Mouse (Mus musculus) induced T-regulatory cell, adult 2 months (primary cell): Measurements from ENCODE around the gene Cenpp.

Experiments used
- DNase-seq: peaks from one replicate; pipeline ENCODE4 v3.0.0-alpha.2; 2012; ENCODE audit warnings: low read depth

The Cenpp gene

GRCm38 (mm10) chr13:49530636-49531035 is 121.9 kb downstream of the Cenpp start:
- no peak for DNase-seq

- no peak for DNase-seq
These were observed 126.3 kb downstream of the Cenpp start for GRCm38 (mm10) chr13:49526235-49526634.

- no peak for DNase-seq
These were observed 133.8 kb downstream of the Cenpp start for GRCm38 (mm10) chr13:49518761-49519160.

GRCm38 (mm10) chr13:49507176-49507575 is 145.4 kb downstream of the Cenpp start:
- DNase-seq = no peak

- no peak for DNase-seq
These were observed 146.8 kb downstream of the Cenpp start for GRCm38 (mm10) chr13:49505776-49506175.

- peak; percentile 4 for DNase-seq
These were observed 148.1 kb downstream of the Cenpp start, which contains the start of gene Ecm2 for GRCm38 (mm10) chr13:49504510-49504909. Ecm2 (plus strand) TSS chr13:49504810.

GRCm38 (mm10) chr13:49492376-49493368 is 159.9 kb downstream of the Cenpp start, which contains the start of gene Tes3-ps:
Tes3-ps (plus strand) TSS chr13:49493318.
- no peak for DNase-seq

GRCm38 (mm10) chr13:49485388-49485787 is 167.2 kb downstream of the Cenpp start:
- no peak for DNase-seq

GRCm38 (mm10) chr13:49480551-49480950 is 172.0 kb downstream of the Cenpp start:
- DNase-seq = no peak

GRCm38 (mm10) chr13:49480057-49480456 is 172.5 kb downstream of the Cenpp start:
- no peak for DNase-seq

GRCm38 (mm10) chr13:49479399-49479798 is 173.2 kb downstream of the Cenpp start:
- DNase-seq = no peak

GRCm38 (mm10) chr13:49478851-49479374 is 173.7 kb downstream of the Cenpp start:
- no peak for DNase-seq

- DNase-seq = no peak
These were observed 174.7 kb downstream of the Cenpp start for GRCm38 (mm10) chr13:49477887-49478286.

- DNase-seq = no peak
These were observed 179.9 kb downstream of the Cenpp start for GRCm38 (mm10) chr13:49472676-49473005.

- DNase-seq = no peak
These were observed 180.5 kb downstream of the Cenpp start for GRCm38 (mm10) chr13:49471981-49472675.

- DNase-seq = no peak
These were observed 181.8 kb downstream of the Cenpp start for GRCm38 (mm10) chr13:49470806-49471205.

- no peak for DNase-seq
These were observed 182.3 kb downstream of the Cenpp start for GRCm38 (mm10) chr13:49470319-49470718.

GRCm38 (mm10) chr13:49469002-49469401 is 183.6 kb downstream of the Cenpp start:
- no peak for DNase-seq

- no peak for DNase-seq
These were observed 185.0 kb downstream of the Cenpp start for GRCm38 (mm10) chr13:49467585-49467984.

- DNase-seq = no peak
These were observed 186.1 kb downstream of the Cenpp start for GRCm38 (mm10) chr13:49466393-49467075.

GRCm38 (mm10) chr13:49465875-49466274 is 186.7 kb downstream of the Cenpp start:
- no peak for DNase-seq

- no peak for DNase-seq
These were observed 189.7 kb downstream of the Cenpp start for GRCm38 (mm10) chr13:49462921-49463320.
